Mouse (Mus musculus) gastrocnemius, postnatal 25 days (tissue): ENCODE data around the gene Oca2. TPM values are rescaled to one million over a fixed set of nuclear protein-coding genes. Genes with fewer than 3 reads are reported as not detected.

Source experiments
- DNase-seq: peaks from one replicate; pipeline ENCODE4 v3.0.0; 2022
- long read RNA-seq, 2 experiments: library from polyadenylated mRNA; stranded (forward); transcript quantifications; one replicate each; pipeline ENCODE4 v2.0.0; 2021
- total RNA-seq, 2 experiments: library from RNA; stranded (reverse); gene quantifications; 1 replicate in 1 of 2; 2 replicates in 1 of 2; pipeline ENCODE4 v1.2.3; 2021

The Oca2 gene
- not detected for total RNA-seq
- long read RNA-seq, experiment 1, result 0 reads
- long read RNA-seq, experiment 2, result 0 reads

GRCm38 (mm10) chr7:56239543-56239942, at the start of gene Oca2:
Gene Oca2 (plus strand): TSS chr7:56239760.
- DNase-seq, result no peak

- no peak for DNase-seq
These were observed 48.5 kb upstream of the Oca2 start for GRCm38 (mm10) chr7:56191041-56191440.

- DNase-seq, result no peak
These were observed 47.9 kb upstream of the Oca2 start for GRCm38 (mm10) chr7:56191661-56192060.

GRCm38 (mm10) chr7:56201483-56202218, 37.9 kb upstream of the Oca2 start:
- DNase-seq, result no peak

GRCm38 (mm10) chr7:56202843-56203242, 36.7 kb upstream of the Oca2 start:
- DNase-seq, result no peak

GRCm38 (mm10) chr7:56203286-56203685, 36.3 kb upstream of the Oca2 start:
- no peak for DNase-seq

- no peak for DNase-seq
These were observed 34.7 kb upstream of the Oca2 start for GRCm38 (mm10) chr7:56204877-56205276.

GRCm38 (mm10) chr7:56220811-56221210, 18.7 kb upstream of the Oca2 start:
- DNase-seq, result no peak

GRCm38 (mm10) chr7:56235794-56236423, 3.7 kb upstream of the Oca2 start:
- DNase-seq, result no peak

GRCm38 (mm10) chr7:56236617-56237016, 2.9 kb upstream of the Oca2 start:
- no peak for DNase-seq

- no peak for DNase-seq
These were observed 15.0 kb downstream of the Oca2 start for GRCm38 (mm10) chr7:56254568-56254967.

- no peak for DNase-seq
These were observed 18.4 kb downstream of the Oca2 start for GRCm38 (mm10) chr7:56257875-56258441.

- DNase-seq, result no peak
These were observed 37.9 kb downstream of the Oca2 start for GRCm38 (mm10) chr7:56277506-56277905.

- DNase-seq, result no peak
These were observed 52.0 kb downstream of the Oca2 start for GRCm38 (mm10) chr7:56291468-56292115.

- DNase-seq, result no peak
These were observed 64.8 kb downstream of the Oca2 start for GRCm38 (mm10) chr7:56304408-56304807.

GRCm38 (mm10) chr7:56314358-56314757, 74.8 kb downstream of the Oca2 start:
- DNase-seq, result no peak

- no peak for DNase-seq
These were observed 76.3 kb downstream of the Oca2 start for GRCm38 (mm10) chr7:56315630-56316529.

- no peak for DNase-seq
These were observed 88.2 kb downstream of the Oca2 start for GRCm38 (mm10) chr7:56327738-56328137.

- no peak for DNase-seq
These were observed 109.0 kb downstream of the Oca2 start for GRCm38 (mm10) chr7:56348528-56348927.

- DNase-seq, result no peak
These were observed 117.2 kb downstream of the Oca2 start for GRCm38 (mm10) chr7:56356658-56357342.

- DNase-seq, result no peak
These were observed 142.3 kb downstream of the Oca2 start for GRCm38 (mm10) chr7:56381750-56382421.
